Comparison of ENCODE assay signal across 8 mouse cellular contexts in the genomic region with DNA sequence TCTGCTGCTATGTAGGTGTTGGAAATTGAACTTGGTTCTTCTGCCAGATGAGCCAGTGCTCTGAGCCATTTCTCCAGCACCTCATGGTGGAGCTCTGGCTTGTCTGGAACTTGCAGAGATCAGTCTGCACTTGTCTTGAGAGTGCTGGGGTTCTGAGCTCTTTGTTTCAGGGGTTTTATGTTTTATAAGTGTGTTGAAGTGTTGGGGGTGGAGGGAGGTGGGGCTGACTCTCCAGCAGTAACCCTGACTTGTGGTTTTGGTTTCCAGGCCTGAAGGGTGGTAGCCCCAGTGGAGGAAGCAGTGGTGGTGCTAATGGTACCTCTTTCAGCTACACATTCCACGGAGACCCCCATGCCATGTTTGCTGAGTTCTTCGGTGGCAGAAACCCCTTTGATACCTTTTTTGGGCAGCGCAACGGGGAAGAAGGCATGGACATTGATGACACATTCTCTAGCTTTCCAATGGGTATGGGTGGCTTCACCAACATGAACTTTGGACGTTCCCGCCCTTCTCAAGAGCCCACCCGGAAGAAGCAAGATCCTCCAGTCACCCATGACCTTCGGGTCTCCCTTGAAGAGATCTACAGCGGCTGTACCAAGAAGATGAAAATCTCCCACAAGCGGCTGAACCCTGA. TPM values are rescaled to one million over a fixed set of nuclear protein-coding genes. Genes with fewer than 3 reads are reported as not detected.
DNase-seq lines count a peak whose midpoint lies in the region; ATAC-seq and TF ChIP-seq lines count a peak whose summit lies in the region.

No protein-coding gene starts in this region.

- ATAC-seq in hindbrain, embryonic 11.5 days (ENCODE audit: low FRiP score): no peak
- no peak for ATAC-seq in midbrain, embryonic 12.5 days (ENCODE audit: low FRiP score, low read depth)

- no peaks in the 10 kb centered on the region for H3K9me3 ChIP-seq in MEL (replicated peaks; ENCODE audit: insufficient read depth, low read length)
- no peaks in the 10 kb centered on the region for H3K9me3 ChIP-seq in hindbrain, embryonic 11.5 days (ENCODE audit: control insufficient read depth, low read length)
- no peaks in the 10 kb centered on the region for H3K9me3 ChIP-seq in midbrain, embryonic 12.5 days

- H3K4me1 ChIP-seq in kidney, adult 2 months (ENCODE audit: control insufficient read depth, insufficient read depth, low read length): peaks cover 11% of the 10 kb centered on the region
- peaks cover 7 to 18% of the 10 kb centered on the region in 2 experiments for H3K4me1 ChIP-seq in MEL (ENCODE audit: control insufficient read depth in 1 of 2, insufficient read depth in 2 of 2, low read length in 2 of 2)
- H3K4me1 ChIP-seq in hindbrain, embryonic 11.5 days (replicated peaks; ENCODE audit: control insufficient read depth, insufficient read depth, low read length): peaks cover 7% of the 10 kb centered on the region
- H3K4me1 ChIP-seq in midbrain, embryonic 12.5 days: peaks cover 27% of the 10 kb centered on the region

- H3K9ac ChIP-seq in MEL (ENCODE audit: control insufficient read depth, low read depth, low read length, poor library complexity, severe bottlenecking): peak overlapping the region; percentile 92
- H3K9ac ChIP-seq in hindbrain, embryonic 11.5 days (ENCODE audit: low read depth, low read length): peak overlapping the region; percentile 86
- peak overlapping the region; percentile 90 for H3K9ac ChIP-seq in midbrain, embryonic 12.5 days (replicated peaks)

- peaks cover 2% of the 10 kb centered on the region for H3K36me3 ChIP-seq in kidney, adult 2 months (ENCODE audit: control insufficient read depth, insufficient read depth, low read length)
- peaks cover 13 to 14% of the 10 kb centered on the region in 2 experiments for H3K36me3 ChIP-seq in MEL (ENCODE audit: control insufficient read depth in 1 of 2, insufficient read depth in 2 of 2, low read length in 2 of 2)
- H3K36me3 ChIP-seq in hindbrain, embryonic 11.5 days (ENCODE audit: control insufficient read depth, insufficient read depth, low read length): peaks cover 14% of the 10 kb centered on the region
- H3K36me3 ChIP-seq in midbrain, embryonic 12.5 days: peaks cover 45% of the 10 kb centered on the region

- no peak for TF ChIP-seq POLR2A in kidney, adult 2 months (IDR thresholded peaks at IDR 0.05; ENCODE audit: low read depth, low read length)
- no peak for TF ChIP-seq POLR2A in MEL (IDR thresholded peaks at IDR 0.05; ENCODE audit: control insufficient read depth in 1 of 2, insufficient read depth in 1 of 2, low read depth in 1 of 2, low read length in 2 of 2, poor library complexity in 1 of 2)

- peak overlapping the region; percentile 87 for H3K4me2 ChIP-seq in hindbrain, embryonic 11.5 days (replicated peaks; ENCODE audit: low read depth, low read length)
- H3K4me2 ChIP-seq in midbrain, embryonic 12.5 days (replicated peaks): peak overlapping the region; percentile 79

- TF ChIP-seq EP300 in MEL (IDR thresholded peaks at IDR 0.05; ENCODE audit: low read depth in 1 of 2, low read length in 2 of 2): no peak

- WGBS in kidney, adult 2 months: 75% methylated on average over 10 of the region's 10 CpGs
- WGBS in hindbrain, embryonic 11.5 days: 92% methylated on average over 10 of the region's 10 CpGs
- 95% methylated on average over 10 of the region's 10 CpGs for WGBS in midbrain, embryonic 12.5 days

- H3K27ac ChIP-seq in kidney, adult 2 months (ENCODE audit: insufficient read depth, low read depth, low read length): no peak overlapping the region
- no peak overlapping the region for H3K27ac ChIP-seq in MEL (ENCODE audit: control insufficient read depth, low read depth, low read length)
- H3K27ac ChIP-seq in hindbrain, embryonic 11.5 days (ENCODE audit: low read depth, low read length): no peak overlapping the region
- no peak overlapping the region for H3K27ac ChIP-seq in midbrain, embryonic 12.5 days (replicated peaks)

- peaks cover 37% of the 10 kb centered on the region for H3K79me2 ChIP-seq in MEL (ENCODE audit: control insufficient read depth, insufficient read depth, low read length, poor library complexity)

- DNase-seq in kidney, adult 2 months: no peak
- no peak for DNase-seq in kidney, postnatal 25 days
- peak; percentile 54 for DNase-seq in MEL (ENCODE audit: low read depth, low spot score)
- DNase-seq in hindbrain, embryonic 11.5 days (ENCODE audit: low spot score): no peak
- DNase-seq in gastrocnemius, postnatal 14 days: no peak
- DNase-seq in ovary, postnatal 10 days (ENCODE audit: low spot score): no peak
- no peak for DNase-seq in lung, postnatal 14 days

- H3K4me3 ChIP-seq in kidney, adult 2 months (ENCODE audit: insufficient read depth, low read depth, low read length): peak overlapping the region; percentile 86; the same call in 1 of the 2 replicates
- peak overlapping the region; percentile 93 to 98 for H3K4me3 ChIP-seq in MEL (ENCODE audit: control insufficient read depth in 1 of 2, insufficient read depth in 1 of 2, low read depth in 2 of 2, low read length in 2 of 2)
- H3K4me3 ChIP-seq in hindbrain, embryonic 11.5 days (ENCODE audit: low read depth, low read length): peak overlapping the region; percentile 83
- peak overlapping the region; percentile 84 for H3K4me3 ChIP-seq in midbrain, embryonic 12.5 days

- TF ChIP-seq CTCF in kidney, adult 2 months (conservative IDR thresholded peaks at IDR 0.05; ENCODE audit: insufficient read depth, insufficient read length, low read depth, low read length): no peak
- TF ChIP-seq CTCF in MEL (IDR thresholded peaks at IDR 0.05 in 2 of 3, conservative IDR thresholded peaks at IDR 0.05 in 1 of 3; ENCODE audit: control insufficient read depth in 1 of 3, insufficient read depth in 1 of 3, low read depth in 2 of 3, low read length in 3 of 3, poor library complexity in 1 of 3, severe bottlenecking in 1 of 3): no peak

- TF ChIP-seq RAD21 in MEL (IDR thresholded peaks at IDR 0.05; ENCODE audit: low read depth, low read length): no peak

- no peaks in the 10 kb centered on the region for H3K27me3 ChIP-seq in kidney, adult 2 months (replicated peaks; ENCODE audit: control insufficient read depth, insufficient read depth, low read length)
- no peaks in the 10 kb centered on the region for H3K27me3 ChIP-seq in MEL (ENCODE audit: control insufficient read depth in 1 of 2, insufficient read depth in 2 of 2, low read length in 2 of 2)
- no peaks in the 10 kb centered on the region for H3K27me3 ChIP-seq in hindbrain, embryonic 11.5 days (ENCODE audit: control insufficient read depth, insufficient read depth, low read length)
- no peaks in the 10 kb centered on the region for H3K27me3 ChIP-seq in midbrain, embryonic 12.5 days

- intact Hi-C loops in gastrocnemius, postnatal 14 days (cut with DNase I; ENCODE audit: low total_unique reads): loop anchor here (5.0 kb wide), 1 partner anchor 42 kb away; a partner anchor contains a TSS

TF ChIP-seq in MEL, 35 proteins besides CTCF, POLR2A, EP300 and RAD21:
- TF ChIP-seq CHD1 (IDR thresholded peaks at IDR 0.05; ENCODE audit: low read depth, low read length) (0 out of 2 replicates have a peak, but pooled peaks have one; percentile 2), ZC3H11A (IDR thresholded peaks at IDR 0.05; ENCODE audit: low read depth, low read length) (no peak)

RNA-seq across cellular contexts. Expression of a gene that starts 1.7 kb away (rescaled TPM):
- 32.2 and 33.2 TPM in 2 replicates for polyA plus RNA-seq in kidney, adult 2 months (2012; rRNA removed)
- 38.2 and 43.2 TPM in 2 replicates for total RNA-seq in MEL (2012; rRNA removed)
- polyA plus RNA-seq in MEL (2012; ENCODE audit: insufficient read depth in 1 of 2, insufficient read length in 2 of 2, low read depth in 1 of 2, low replicate concordance in 2 of 2, missing spikeins in 1 of 2): 10 to 100 TPM in 1 of 2 experiments, not detected in 1; 56.6 TPM
- 66.1 and 66.7 TPM in 2 replicates for polyA plus RNA-seq in hindbrain, embryonic 11.5 days (2014; fragmentation: Nextera tagmentation; extraction: Ambion mirVana)
- 66.4 and 67.7 TPM in 2 replicates for polyA plus RNA-seq in midbrain, embryonic 12.5 days (2016; fragmentation: Nextera tagmentation; extraction: Ambion mirVana)
- total RNA-seq in gastrocnemius, postnatal 14 days (2021): 1 to 10 TPM; 7.0 to 7.4 TPM

RNA-seq across cellular contexts. Expression of a gene that starts 1.9 kb away (rescaled TPM):
- 793 and 827 TPM in 2 replicates for polyA plus RNA-seq in kidney, adult 2 months (2012; rRNA removed)
- 74.2 and 78.0 TPM in 2 replicates for total RNA-seq in MEL (2012; rRNA removed)
- polyA plus RNA-seq in MEL (2012; ENCODE audit: insufficient read depth in 1 of 2, insufficient read length in 2 of 2, low read depth in 1 of 2, low replicate concordance in 2 of 2, missing spikeins in 1 of 2): 100 to 1,000 TPM in 1 of 2 experiments, not detected in 1; 229 TPM
- polyA plus RNA-seq in hindbrain, embryonic 11.5 days (2014; fragmentation: Nextera tagmentation; extraction: Ambion mirVana): 732 and 754 TPM in 2 replicates
- polyA plus RNA-seq in midbrain, embryonic 12.5 days (2016; fragmentation: Nextera tagmentation; extraction: Ambion mirVana): 600 and 631 TPM in 2 replicates
- 100 to 1,000 TPM; 474 to 504 TPM for total RNA-seq in gastrocnemius, postnatal 14 days (2021)

RNA-seq across cellular contexts. Expression of a gene that starts 42.8 kb away (rescaled TPM):
- polyA plus RNA-seq in kidney, adult 2 months (2012; rRNA removed): 57.6 and 66.6 TPM in 2 replicates
- 34.3 and 38.6 TPM in 2 replicates for total RNA-seq in MEL (2012; rRNA removed)
- polyA plus RNA-seq in MEL (2012; ENCODE audit: insufficient read depth in 1 of 2, insufficient read length in 2 of 2, low read depth in 1 of 2, low replicate concordance in 2 of 2, missing spikeins in 1 of 2): 10 to 100 TPM in 1 of 2 experiments, not detected in 1; 70.7 TPM
- 176 and 182 TPM in 2 replicates for polyA plus RNA-seq in hindbrain, embryonic 11.5 days (2014; fragmentation: Nextera tagmentation; extraction: Ambion mirVana)
- polyA plus RNA-seq in midbrain, embryonic 12.5 days (2016; fragmentation: Nextera tagmentation; extraction: Ambion mirVana): 198 and 204 TPM in 2 replicates
- total RNA-seq in gastrocnemius, postnatal 14 days (2021): 10 to 100 TPM; 25.4 to 26.6 TPM

RNA-seq across cellular contexts. Expression of a gene that starts 43.2 kb away (rescaled TPM):
- polyA plus RNA-seq in kidney, adult 2 months (2012; rRNA removed): 704 and 720 TPM in 2 replicates
- total RNA-seq in MEL (2012; rRNA removed): 306 and 311 TPM in 2 replicates
- 100 to 1,000 TPM in 1 of 2 experiments, not detected in 1; 194 TPM for polyA plus RNA-seq in MEL (2012; ENCODE audit: insufficient read depth in 1 of 2, insufficient read length in 2 of 2, low read depth in 1 of 2, low replicate concordance in 2 of 2, missing spikeins in 1 of 2)
- polyA plus RNA-seq in hindbrain, embryonic 11.5 days (2014; fragmentation: Nextera tagmentation; extraction: Ambion mirVana): 358 and 366 TPM in 2 replicates
- polyA plus RNA-seq in midbrain, embryonic 12.5 days (2016; fragmentation: Nextera tagmentation; extraction: Ambion mirVana): 329 and 353 TPM in 2 replicates
- total RNA-seq in gastrocnemius, postnatal 14 days (2021): 100 to 1,000 TPM; 439 to 462 TPM

RNA-seq across cellular contexts. Expression of a gene that starts 56.8 kb away (rescaled TPM):
- polyA plus RNA-seq in kidney, adult 2 months (2012; rRNA removed): 21.8 and 23.3 TPM in 2 replicates
- total RNA-seq in MEL (2012; rRNA removed): 2.6 and 4.0 TPM in 2 replicates
- 1 to 10 TPM in 1 of 2 experiments, not detected in 1; 3.1 TPM for polyA plus RNA-seq in MEL (2012; ENCODE audit: insufficient read depth in 1 of 2, insufficient read length in 2 of 2, low read depth in 1 of 2, low replicate concordance in 2 of 2, missing spikeins in 1 of 2)
- polyA plus RNA-seq in hindbrain, embryonic 11.5 days (2014; fragmentation: Nextera tagmentation; extraction: Ambion mirVana): 0.49 and 1.0 TPM in 2 replicates
- 0.75 and 0.97 TPM in 2 replicates for polyA plus RNA-seq in midbrain, embryonic 12.5 days (2016; fragmentation: Nextera tagmentation; extraction: Ambion mirVana)
- under 1 TPM; 0.13 to 0.49 TPM for total RNA-seq in gastrocnemius, postnatal 14 days (2021)
